Mouse (Mus musculus) layer of hippocampus, adult 18-20 months (tissue): ENCODE results near the gene Psmd9. TPM values are rescaled to one million over a fixed set of nuclear protein-coding genes. Genes with fewer than 3 reads are reported as not detected.

ENCODE experiments used
- DNase-seq, 2 experiments: peaks; one replicate each; pipeline ENCODE4 v3.0.0; 2022; ENCODE audit warnings: low spot score in 2 of 2
- long read RNA-seq: library from polyadenylated mRNA; stranded (forward); transcript quantifications from one replicate; pipeline ENCODE4 v2.0.0, GENCODE M21; 2021
- total RNA-seq, 2 experiments: library from RNA; stranded (reverse); gene quantifications; 2 replicates each; pipeline ENCODE4 v1.2.3; 2021

Gene Psmd9
- 10 to 100 TPM; 26.5 to 31.5 TPM for total RNA-seq
- long read RNA-seq, transcript Psmd9-201 (6 exons, 2,597 nt) = major isoform, 32 of 40 reads
- long read RNA-seq, partial matches to known transcripts = 2 of 40 reads
- long read RNA-seq, other reads (novel, unspliced or antisense) = 5 of 40 reads

- DNase-seq = no peak
Measured at GRCm38 (mm10) chr5:123169284-123169683, at the start of gene Psmd9. Psmd9 (plus strand) TSS chr5:123169413.

GRCm38 (mm10) chr5:123120624-123121215 lies 48.5 kb upstream of the Psmd9 start:
- DNase-seq = no peak

- no peak for DNase-seq
Measured at GRCm38 (mm10) chr5:123122181-123122580, 47.0 kb upstream of the Psmd9 start.

DNA sequence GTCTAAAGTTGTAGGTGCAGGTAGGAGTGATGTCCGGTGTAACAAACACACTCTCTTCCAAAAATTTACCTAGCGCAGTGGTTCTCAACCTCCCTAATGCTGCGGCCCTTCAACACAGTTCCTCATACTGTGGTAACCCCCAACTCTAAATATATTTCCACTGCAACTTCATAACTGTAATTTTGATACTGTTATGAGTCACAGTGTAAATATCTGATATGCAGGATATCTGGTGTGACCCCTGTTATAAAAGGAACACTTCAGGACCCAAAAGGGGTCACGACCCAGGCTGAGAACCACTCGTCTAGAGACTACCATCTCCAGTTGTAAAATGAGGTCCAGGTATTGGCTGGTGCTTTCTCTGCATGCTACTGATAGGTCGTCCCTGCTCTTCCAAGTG lies 44.1 kb upstream of the Psmd9 start:
- DNase-seq = no peak

- no peak for DNase-seq
Measured at GRCm38 (mm10) chr5:123125638-123126406, 43.4 kb upstream of the Psmd9 start.

DNA sequence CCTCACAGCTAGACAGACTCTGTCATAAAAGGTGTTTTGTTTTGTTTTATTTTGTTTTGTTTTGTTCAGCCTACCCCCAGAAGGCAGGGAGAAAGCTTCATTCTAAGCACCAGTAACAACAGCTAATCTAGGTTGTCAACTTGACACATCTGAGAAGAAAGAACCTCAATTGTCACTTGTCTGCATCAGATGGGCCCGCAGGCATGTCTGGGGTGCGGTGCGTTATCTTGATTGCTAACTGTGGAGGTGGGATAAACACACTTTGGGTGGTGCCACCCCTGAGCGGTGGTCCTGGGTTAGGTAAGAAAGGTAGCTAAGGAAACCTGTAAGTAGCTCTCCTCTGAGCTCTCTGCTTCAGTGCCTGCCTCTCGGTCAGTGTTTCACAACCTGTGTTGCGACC lies 42.2 kb upstream of the Psmd9 start:
- DNase-seq = no peak

DNA sequence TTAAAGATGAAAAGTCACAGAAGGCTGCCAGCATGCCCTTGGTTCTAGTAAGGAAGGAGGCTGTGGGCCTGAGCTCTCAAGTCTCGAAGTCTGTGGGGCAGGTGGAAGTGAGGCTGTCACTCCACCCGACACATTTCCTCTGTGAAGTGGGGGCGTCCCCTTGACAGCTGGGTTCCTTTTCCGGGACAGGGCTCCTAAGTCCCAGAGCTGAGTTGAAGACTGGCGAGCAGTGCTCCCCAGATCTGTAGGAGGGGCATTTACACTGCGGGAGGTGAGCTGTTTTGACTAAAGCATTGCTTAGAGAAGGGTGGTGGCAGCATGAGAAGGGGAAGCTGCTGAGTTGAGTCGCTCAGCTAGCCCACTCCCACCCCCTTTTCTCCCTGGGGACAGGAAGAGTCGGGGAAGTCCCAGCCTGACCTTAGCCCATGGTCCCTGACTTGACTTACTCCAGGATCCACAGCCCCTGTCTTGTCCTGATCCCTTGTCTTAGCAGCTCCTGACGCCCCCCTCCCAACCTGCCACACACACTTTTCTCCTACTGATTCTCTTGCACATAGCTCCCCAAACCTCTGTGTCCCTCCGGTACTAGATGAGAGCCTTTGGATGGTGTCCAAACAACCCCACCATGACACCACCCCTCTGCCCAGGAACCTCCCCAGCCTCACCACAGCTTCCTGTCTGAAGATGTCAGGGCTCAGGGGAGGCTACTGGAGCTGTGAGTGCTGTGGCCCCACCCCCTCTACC lies 40.6 kb upstream of the Psmd9 start:
- DNase-seq = no peak

DNA sequence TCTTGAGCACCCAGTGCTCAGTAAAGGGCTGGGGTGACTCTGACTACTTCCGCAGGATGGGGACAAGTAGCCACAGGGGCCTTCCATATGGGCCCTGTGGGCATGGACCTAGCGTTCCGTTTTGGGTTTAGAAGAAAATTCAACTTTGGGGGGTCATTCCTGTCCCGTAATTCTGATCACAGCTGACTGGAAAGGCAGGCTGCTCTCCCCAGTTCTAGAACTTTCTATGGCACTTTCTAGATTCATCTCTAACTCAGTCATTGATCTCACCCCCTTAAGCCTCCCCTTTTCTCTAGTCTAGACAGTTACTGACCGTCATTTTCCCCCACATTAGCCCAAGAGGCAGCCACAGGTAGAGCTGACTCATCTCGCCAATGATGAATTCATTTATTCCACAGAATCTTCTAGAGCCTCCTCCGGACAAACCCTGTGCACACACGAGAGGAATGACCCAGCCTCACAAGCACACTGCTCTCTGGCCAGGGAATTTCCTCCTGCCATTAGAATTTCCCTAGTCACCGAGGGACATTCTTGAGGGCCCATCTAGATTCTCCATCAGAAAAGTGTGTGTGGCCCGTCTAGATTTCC lies 39.9 kb upstream of the Psmd9 start:
- DNase-seq = no peak

GRCm38 (mm10) chr5:123130030-123130813 lies 39.0 kb upstream of the Psmd9 start:
- DNase-seq = no peak

GRCm38 (mm10) chr5:123130814-123131148 lies 38.4 kb upstream of the Psmd9 start:
- DNase-seq = no peak

DNA sequence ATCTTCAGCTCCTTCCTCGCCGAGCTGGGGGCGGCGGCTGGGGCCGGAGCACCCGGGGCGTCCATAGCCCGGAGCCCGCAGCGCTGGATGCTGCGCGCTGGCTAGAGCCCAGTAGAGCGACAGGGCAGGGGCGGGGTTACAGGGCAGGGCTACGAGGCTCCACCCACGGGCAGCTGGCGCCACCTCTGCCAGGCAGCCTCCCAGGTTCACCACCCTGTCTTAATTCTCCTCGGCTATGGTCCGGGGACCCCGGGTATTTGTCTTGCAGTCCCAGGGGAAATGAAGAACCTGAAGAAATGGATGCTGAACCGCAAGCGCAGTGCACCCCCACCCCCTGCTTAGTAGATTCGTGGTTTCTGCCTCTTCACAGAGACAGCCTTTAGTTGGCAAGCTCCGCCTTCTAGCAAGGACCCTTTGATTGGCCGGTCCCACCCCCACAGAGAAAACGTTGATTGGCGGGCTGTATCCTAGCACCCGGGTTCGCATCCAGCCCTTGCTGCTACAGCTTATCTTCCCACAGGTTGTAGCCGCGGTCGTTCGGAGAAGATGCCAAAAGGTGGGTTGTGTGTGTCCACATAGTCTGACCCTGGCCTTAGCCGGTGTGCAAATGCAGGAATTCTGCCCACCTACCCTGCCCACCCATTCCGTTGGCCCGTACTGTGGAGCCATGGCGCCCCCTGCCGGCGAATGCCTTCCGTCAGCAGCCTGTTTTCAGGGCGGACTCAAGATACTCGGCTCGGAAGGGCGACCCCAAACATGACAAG lies 36.7 kb upstream of the Psmd9 start, which contains the start of gene Rhof:
TSS of gene Rhof (minus strand) at position 385 of the 764 bp plus-strand sequence.
- peak; percentile 81 to 93 for DNase-seq

GRCm38 (mm10) chr5:123133083-123133783 lies 36.0 kb upstream of the Psmd9 start:
- peak; percentile 83 to 93 for DNase-seq

GRCm38 (mm10) chr5:123133784-123134143 lies 35.4 kb upstream of the Psmd9 start:
- DNase-seq = no peak

GRCm38 (mm10) chr5:123134186-123134874 lies 34.9 kb upstream of the Psmd9 start:
- no peak for DNase-seq

GRCm38 (mm10) chr5:123134875-123135382 lies 34.3 kb upstream of the Psmd9 start:
- no peak for DNase-seq

DNA sequence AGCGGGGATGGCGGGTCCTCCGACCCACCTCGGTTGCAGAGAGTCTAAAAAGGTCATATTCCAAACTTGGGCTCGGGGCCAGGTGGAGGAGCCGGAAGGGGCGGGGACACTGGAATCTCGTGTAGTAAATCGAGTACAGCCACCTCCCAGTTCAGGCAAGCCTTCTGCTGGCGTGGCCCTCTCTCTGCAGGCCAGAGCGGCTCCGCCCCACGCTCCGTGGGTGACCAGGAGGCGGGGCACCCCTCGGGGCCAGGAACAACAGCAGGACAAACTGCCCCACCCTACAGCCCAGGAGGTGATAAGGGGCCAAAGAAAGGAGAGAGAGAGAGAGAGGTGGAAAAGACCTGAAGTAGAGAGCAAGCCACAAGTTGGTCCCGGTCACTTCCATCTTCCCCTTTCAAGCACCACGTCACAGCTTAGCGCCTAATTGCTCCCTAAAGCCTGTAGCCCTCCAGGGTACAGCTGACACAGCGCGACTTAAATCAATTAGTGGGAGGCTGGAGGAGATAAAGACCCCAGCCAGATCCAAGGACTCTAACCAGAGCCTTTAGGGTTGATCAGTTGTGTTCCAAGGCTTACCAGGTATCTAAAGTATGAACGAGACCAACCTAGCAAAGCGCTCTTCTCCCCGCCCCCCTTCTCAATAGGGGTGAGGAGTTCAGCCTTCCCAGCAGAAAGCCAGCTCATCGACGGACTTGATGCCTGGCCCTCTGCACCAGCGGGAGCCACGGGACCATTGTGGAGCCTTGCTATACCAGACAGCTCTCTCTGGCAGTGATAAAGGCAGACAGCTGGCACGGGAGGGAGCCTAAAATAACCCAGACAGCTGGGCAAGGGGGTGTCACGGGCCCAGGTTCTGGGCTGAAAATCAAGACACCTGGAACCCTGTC lies 33.5 kb upstream of the Psmd9 start:
- DNase-seq = peak in 1 of 2 experiments; percentile 69

DNA sequence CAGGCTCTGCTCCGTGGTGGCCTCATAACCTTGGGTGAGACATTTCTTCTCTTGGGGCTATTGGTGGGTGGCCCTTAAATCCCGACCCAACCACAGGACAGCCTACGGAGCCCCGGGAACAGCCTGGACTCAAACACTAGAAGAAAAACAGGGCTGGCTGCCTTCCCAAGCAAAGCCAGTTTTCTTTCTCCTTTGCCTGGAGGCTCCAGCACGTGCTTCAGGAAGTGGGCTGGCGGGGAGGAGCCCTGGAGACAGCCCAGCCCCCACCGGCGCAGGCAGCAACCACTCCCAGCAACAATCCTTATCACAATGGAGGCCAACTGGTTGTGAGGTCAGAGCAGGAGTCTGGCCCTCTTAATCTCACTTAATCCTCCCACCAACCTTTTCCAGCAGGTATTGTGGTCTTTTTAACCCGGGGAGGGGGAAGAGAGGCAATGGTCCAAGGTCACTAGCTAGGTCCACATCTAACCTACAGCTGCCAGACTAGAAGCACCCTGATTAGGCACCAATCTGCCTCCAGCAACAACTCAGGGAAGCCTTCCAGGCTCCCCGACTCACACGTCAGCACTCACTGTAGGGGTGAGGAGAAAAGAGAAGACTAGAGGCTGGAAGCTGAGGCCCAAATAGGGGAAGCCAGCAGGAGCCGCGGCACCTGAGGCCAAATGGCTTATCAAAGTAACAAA lies 32.7 kb upstream of the Psmd9 start:
- peak in 1 of 2 experiments; percentile 82 for DNase-seq
